Mouse (Mus musculus) layer of hippocampus, adult 9-11 months (tissue): ENCODE results near the gene Itgae.

ENCODE experiments used
- DNase-seq: peaks from one replicate; pipeline ENCODE4 v3.0.0; 2022

The Itgae gene

DNA sequence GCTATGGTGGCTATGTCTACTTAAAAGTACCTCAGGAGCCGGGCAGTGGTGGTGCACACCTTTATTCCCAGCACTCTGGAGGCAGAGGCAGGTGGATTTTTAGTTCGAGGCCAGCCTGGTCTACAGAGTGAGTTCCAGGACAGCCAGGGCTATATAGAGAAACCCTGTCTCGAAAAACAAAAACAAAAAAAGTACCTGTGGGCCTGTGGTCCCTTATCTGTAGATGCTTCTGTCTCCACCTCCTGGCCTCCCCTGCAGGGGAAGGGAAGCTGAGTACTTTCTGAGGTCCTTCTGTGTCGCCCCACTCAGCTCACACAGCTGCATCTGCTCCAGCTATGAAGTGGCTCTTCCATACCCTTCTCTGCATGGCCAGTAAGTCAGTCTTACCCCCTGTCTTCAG, at the start of gene Itgae:
TSS of gene Itgae (plus strand) at position 301 of the 400 bp plus-strand sequence.
- DNase-seq, result no peak

DNA sequence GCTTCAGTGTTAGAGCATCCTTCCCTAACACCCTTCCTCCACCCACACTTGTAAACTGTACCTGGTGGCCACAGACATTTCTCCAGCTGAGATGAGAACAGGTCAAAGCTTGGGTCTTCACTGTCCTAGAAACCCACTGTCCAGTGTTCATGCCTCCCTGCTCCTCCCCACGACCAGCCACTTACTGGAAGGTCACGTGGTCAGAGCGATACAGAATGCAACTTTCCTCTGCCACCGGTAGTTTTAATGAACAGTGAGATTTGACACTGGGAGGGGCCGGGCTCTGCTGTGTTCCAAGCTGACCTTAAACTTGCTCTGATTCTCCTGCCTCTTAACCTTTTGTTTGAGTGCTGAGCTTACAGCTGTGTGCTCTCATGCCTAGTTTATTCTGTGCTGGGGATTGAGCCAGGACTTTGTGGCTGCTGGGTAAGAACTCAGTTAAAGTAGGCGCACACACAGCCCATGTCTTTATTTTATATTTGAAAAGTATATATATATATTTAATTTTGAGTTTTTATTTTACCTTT, 46.1 kb upstream of the Itgae start:
- DNase-seq, result no peak

DNA sequence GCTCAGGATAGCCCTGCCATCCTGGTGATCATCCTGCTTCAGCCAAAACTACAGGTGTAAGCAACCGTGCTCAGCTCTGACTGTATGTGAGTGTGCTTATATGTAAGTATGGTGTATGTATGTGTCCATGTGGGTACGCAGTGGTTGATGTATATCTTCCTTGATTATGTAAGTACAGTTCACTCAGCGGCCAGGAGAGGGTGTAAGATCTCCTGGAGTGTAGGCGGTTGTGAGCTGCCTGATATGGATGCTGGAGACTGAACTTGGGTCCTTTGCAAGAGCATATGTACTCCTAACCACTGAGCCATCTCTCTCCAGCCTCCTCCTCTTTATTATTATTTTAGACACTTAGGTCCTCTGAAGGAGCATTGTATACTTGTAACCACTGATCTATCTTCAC, 45.6 kb upstream of the Itgae start:
- no peak for DNase-seq

DNA sequence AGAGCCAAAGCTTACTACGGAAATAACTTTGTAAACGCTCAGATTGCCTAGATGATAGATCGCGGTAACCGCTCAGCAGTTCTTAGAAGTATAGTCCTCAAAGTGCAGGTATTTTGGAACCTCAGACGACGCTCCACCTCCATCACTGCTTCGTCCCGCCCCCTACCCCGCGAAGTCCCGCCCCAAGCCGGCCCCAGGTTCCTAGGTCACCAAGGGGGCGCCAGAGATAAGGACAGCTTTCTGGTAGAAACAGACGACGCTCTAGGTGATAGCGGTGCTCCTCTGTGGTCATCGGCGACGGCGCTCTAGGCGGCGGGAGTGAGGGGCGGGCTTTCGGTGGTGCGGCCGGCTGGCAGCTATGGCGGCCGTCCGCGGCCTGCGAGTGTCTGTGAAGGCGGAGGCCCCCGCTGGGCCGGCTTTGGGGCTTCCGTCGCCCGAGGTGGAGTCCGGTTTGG, 42.8 kb upstream of the Itgae start, which contains the start of gene Ncbp3:
TSS of gene Ncbp3 (plus strand) at position 242 of the 455 bp plus-strand sequence.
- peak; percentile 95 for DNase-seq

DNA sequence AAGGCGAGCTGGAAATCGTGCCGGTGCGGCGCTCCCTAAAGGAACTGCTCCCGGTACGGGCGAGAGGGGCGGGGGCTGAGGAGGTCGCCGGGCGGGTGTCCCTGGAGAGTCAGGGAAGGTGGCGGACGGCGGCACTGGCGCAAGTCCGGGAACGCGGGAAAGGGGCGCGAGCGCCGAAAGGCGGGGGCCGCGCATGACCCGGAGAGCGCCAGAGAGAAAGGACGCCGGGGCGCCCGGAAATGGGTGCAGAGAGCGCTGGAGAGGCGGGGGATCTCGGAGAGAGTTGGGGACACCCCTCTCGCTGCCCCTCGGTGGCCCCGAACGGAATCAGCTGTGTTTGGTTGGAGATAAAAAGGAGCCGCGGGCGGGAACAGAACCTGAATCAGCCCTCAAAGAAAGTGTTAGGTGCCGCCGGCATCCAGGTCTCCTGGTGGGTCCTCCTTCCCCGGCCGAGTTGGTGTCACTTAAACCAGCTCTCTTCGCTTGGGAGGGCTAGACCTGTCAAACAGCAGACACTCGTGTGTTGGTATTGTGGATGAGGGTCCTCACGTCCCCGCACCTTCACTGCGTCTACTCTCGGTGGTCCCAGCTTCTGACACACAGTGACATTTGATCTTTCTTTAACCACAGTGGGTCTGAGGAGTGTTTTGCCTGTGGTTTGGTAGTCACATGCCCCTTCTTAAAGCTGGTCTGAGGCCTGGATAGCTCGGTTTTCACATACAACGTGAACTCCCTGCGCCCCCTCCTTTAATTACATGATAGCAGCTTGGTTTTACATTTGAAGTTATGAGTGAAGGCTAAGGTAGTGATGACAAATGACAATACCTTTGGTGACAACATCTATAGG, 42.1 kb upstream of the Itgae start:
- DNase-seq, result no peak

DNA sequence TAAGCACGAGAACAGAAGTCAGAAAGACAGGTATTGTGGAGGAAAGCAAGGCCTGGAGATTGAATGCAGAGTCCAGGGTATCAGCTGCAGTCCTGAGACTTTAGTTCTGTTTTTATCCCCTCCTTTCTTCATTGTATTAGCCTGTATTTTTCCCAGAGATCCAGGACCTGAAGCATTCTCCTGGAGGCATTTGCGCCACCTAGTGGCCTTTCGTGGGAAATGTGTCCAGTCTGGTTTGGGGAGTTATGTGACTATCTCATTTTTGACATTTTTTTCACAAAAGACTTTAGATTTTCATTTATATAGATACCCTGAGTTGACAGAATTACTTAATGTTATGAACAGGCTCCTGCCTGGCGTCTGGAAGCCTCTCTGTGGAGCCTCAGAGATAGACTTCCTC, 41.0 kb upstream of the Itgae start:
- peak; percentile 55 for DNase-seq

DNA sequence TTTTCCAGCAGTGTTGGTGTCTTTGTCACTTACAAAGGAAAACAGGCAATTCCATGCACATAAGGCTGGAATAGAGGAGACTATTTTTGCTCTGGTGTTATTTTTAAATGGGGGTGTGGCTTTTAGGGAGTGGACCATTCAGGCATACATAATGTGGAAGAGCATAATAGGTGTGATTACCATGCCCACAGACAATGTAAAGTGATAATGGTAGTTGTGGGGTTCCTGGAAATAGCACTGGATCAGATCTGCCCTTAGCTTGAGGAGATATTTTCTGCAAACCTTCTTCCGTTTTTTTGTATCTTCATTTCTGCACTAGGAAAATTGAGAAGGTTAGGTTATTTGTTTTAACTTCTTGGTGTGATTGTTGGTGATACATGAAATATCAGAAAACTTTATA, 37.6 kb upstream of the Itgae start:
- no peak for DNase-seq

DNA sequence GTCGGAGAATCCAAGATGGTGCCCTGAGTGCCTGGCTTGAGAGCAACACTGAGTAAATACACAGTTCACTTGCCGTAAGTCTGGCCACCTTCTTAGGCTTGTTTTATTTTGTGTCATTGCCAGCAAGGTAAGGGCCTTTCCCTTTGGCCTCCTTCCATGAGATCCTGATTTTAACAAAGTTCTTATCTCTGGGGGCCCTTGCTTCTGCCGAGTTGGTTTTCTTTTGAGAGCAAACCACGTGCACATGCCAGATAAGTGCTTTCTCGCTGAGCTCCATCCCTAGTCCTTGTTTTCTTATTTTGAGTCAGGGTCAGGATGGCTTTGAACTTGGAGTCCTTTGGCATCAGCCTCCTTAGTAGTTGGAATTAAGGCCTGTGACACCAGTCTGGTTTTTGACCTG, 32.7 kb upstream of the Itgae start:
- DNase-seq, result no peak

DNA sequence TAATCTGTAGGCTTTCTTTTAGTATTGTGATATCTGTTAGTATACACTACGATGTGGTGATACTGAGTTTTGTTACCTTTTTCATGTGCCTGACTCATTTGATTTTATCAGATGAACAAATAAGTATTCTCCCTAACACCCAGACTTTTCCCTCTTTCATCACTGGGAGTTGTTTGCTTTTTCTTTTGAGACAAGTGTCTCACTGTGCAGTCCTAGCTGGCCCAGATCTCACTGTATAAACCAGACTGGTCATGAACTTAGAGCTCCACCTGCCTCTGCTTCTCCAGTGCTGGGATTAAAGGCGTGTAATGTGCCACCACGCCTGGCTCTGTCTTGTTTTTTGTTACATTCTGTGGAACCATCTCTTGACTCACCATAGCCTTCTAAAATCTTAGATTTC, 30.8 kb upstream of the Itgae start:
- no peak for DNase-seq

DNA sequence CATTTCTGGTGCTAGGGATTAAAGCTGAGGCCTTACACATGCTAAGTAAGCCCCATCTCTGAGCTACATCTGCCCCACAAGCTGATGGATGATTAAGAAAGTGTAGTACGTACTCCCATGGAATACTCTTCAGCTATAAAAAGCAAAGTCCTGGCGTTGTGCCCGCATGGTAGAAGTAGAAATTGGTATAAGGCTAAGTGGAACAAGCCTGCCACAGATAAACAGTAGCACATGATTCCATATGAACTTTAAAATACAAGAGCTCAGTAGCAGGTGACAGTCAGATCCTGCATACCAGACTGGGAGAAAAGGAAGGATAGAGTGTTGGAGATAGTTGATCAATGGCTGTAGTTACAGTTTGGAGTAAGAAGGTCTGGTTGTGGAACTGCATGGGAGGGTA, 29.0 kb upstream of the Itgae start:
- no peak for DNase-seq

DNA sequence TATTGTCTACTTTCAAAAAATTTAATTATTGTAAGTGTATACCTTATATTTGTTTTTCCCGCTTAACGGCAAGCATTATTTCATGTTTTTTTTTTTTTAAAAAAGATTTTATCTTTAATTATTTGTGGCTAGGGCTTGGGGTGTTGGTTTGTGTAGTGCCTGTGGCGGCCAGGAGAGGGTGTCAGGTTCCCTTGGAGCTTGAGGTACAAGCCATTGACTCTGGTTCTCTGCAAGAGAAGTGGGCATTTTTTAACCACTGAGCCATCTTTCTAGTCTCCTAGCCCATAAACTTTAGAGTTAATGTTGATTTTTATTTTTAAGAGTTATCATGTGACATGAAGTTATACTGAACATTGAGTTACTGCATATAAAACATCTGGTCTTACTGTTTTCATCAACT, 18.5 kb upstream of the Itgae start:
- no peak for DNase-seq

DNA sequence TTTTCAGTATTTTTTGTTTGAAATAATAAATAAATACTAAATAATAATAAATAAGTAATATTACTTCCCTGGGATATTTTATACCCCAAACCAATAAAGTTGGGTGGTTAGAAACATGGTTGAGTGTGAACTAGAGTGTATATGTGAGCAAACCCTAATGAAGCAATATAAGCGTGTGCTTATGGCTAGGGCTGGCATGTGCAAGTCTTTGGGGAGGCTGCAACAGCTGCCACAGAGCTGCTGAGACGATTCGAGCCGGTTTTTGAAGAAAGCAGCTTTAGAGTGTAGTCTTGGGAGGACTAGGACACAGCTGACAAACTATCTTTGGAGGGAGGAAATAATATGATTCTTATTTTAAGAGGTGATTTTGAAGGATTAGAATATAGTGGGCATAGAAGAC, 14.1 kb upstream of the Itgae start:
- DNase-seq, result no peak

DNA sequence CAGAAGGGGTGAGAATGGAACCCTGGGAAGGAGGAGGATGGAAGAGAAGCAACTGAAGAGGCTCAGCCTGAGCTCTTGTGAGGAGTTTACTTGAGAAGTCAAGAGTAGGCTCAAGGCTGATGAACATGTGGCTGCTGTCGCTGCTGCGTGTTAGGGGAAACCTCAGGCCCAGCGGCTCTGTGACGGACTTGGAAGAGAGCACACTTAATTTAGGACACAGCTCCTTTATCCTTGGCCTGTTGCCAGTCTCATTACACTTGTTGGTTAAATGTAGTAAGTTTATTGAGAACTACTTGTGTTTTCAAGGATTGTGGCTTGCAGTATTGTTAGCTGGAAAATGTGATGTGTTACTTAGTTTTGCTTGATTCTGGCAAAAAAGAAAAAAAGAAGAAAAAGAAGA, 13.7 kb upstream of the Itgae start:
- no peak for DNase-seq

DNA sequence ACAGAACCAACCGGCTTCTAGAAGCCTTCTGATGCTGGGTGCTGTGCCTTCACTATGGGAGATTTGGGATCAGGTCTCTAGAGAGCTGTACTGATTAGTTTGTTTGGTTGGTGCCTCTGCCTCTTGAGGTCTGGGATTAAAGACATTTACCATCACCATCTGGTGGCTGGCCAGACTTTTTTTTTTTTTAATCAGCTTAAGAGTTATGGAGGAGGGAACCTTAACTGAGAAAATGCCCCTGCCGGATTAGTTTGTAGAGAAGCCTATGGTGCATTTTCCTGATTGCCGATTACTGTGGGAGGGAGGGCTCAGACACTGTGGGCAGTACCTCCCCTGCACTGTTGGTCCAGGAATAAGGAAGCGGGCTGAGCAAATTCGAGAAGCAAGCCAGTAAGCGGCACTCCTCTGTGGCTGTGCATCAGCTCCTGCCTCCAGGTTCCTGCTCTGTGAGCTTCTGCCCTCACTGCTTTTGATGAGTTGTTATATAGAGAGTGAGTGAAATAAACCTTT, 13.1 kb upstream of the Itgae start:
- no peak for DNase-seq

DNA sequence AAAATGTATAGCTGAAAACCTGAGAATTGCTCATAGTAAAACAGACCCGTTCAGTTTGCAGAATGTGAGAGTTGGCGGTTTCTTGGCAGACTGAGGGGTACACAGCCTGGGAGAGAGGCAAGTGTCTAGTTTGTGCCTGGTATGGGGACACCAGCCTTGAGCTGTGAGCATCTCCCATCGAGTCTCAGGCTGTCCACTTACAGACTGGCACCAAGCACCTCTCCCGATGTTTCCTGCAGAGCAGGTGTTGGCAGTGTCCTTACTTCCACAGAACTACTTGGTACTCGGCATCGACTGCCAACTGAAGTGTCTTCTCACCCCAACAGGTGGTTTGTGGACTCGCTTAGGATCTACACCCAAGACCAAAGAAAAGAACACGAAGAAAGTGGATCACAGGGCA, 11.8 kb upstream of the Itgae start:
- no peak for DNase-seq

DNA sequence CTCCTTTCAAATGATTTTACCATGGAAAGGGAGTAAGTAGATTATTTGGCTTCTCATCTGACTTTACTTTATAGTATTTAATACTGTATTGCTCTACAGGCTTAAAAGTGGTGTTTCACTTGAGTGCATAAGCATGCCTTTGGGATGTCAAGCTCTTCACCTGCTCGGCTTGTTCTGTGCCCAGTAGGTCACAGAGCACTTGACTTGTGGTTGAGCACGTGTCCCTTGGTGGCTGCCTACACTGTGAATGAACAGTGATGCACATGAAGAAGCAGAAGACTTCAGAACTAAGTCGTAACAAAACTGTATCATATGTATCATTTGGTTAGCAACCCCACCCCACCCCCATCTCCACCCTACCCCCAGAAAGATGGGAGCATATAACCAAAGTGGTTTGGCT, 10.1 kb upstream of the Itgae start:
- no peak for DNase-seq

DNA sequence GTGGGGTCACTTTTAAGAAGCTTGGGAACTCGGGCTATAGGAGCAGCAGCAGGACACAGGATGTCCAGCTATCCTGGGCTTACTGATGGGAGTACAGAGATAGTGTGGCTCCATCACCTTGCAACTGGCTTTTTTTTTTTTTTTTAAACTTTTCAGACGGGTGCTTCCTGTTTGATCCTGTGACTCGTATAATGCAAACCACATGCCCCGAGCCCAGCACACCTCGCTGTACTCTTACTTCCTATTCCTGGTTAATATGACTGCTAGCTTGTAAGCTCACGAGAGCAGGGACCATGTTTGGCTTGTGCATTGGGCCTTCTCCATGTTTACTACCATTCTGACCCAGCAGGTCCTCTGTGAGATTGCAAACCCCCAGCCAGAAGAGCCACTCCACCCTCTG, 6.1 kb upstream of the Itgae start:
- peak; percentile 52 for DNase-seq

DNA sequence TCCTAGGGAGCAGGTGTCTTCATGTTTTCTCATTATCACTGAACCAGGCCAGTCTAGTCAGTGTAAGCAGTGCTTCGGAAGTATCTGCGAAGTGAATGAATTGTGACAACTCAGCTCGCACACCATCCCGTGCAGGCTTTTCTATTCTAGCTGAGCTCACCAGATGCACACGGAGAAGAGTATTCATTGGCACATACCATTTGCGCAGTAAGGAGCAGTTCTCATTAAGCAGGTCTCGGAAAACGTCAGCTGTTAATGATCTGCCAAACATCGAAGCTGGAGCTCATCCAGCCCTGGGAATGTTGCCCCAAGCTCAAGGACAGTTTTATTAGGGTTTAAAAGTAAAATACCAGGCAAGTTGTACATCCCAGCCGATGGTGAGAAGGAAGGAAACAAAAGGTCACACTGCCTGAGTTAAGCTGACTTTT, 5.6 kb upstream of the Itgae start:
- DNase-seq, result peak; percentile 51

DNA sequence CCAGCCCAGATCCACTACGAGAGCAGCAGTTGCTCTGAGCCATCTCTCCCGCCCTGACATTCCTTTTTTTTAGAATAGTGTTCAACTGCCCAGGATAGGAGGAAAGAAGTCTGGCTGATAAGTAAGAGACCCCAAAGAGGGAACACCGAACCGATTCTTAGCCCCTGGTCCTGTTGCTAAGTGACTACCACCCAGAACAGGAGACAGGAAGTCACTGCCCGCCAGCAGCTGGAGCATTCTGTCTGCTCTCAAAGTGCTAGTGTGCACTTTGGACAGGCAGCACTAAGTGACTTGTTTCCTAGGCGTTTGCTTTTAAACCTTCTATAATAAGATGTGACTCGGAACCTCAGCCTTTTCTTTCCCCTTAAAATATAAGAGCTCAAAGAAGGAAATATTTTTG, 5.0 kb upstream of the Itgae start:
- no peak for DNase-seq

DNA sequence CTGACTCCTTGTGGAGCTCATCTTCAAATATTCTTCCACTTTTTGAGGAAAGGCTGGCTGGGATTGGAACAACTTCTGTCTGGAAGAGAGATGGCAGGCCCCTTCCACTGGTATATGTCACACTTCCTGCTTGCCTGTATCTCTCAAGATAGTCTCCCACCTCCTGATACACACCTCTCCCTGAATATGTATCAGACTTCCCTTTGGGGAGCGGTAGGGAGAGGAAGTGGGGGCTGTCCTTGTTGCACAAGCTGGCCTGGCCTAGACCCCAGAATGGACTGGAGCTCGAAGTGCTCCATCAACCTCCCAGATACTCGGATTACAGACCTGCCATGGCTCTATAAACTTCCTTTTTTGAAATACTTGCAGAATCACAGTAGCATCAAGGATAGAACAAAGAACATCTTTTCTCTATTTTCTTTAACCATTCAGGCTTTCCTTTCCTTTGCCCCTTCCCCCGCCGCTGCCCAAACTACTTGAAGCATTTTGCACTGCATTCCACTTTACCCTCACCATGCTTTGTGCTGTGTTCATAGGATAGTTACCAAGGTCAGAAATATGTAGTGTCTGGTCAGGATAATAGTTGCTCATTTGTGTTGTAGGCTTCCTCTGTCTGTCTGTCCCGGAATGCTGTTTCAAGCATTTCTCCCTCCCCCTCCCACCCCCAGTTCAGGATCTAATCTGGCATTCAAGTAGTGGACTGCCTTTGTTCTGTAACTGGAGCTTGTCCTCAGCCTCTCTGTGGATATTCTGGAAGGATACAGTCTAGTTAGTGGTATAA, 2.5 kb upstream of the Itgae start:
- no peak for DNase-seq

DNA sequence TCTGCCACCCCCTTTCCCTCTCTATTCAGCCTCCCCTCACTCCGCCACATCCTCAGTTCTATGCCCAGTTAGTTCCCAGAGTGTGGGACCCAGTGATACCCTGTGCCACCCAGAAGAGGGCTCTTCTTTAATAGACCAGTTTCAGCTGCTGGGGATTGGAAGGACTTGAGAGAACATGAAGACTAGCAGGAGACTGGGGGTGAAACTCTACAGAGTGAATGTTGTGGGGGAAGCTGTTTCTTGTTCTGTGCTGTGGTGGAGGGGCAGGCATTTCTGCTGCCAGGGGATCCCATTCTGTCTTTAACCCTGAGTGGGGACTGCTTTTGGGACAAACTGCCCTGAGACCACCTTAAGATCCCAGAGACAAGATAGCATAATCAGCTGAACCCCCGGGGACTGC, 443 bp downstream of the Itgae start:
- no peak for DNase-seq

DNA sequence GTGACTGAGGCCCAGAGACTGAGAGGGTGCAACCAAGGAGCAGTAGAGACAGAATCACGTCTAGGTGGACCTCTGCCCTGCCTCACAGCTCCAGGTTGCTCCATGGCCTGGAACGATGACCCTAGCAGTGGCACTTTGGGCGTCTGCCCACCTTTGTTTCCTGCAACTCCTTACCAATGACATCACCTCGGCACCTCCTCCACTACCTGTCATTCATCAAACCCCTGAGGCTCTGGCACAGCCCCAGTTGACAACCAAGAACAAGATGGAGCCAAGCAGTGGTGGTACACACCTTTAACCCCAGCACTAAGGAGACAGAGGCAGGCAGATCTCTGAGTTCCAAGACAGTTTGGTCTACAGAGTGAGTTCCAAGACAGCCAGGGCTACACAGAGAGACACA, 1.7 kb downstream of the Itgae start:
- DNase-seq, result no peak

DNA sequence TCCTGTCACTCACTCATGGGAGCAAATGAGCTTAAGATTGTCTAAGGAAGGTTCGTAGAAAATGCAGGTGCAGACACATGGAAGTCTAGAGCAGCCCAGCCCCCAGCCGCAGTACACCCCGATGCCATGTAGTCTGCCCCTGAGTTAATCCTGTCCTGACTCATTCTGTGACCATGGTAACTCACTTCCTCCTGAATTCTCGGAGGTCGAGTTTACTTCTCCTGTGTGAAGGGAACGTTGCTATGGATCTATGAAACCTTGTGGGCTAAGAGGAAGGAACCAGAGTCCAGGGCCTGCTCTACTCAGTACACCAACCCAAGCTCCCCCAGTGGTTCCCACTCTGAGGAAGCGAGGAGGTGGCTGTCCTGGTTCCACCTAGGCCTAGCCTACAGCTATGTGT, 2.5 kb downstream of the Itgae start:
- DNase-seq, result no peak
